Mouse (Mus musculus) layer of hippocampus, adult 8-10 months (tissue): ENCODE measurements around the gene Rapgef3. TPM values are rescaled to one million over a fixed set of nuclear protein-coding genes. Genes with fewer than 3 reads are reported as not detected.

ENCODE experiments used
- DNase-seq, 2 experiments: peaks; one replicate each; pipeline ENCODE4 v3.0.0; 2022; ENCODE audit warnings: low spot score in 2 of 2
- total RNA-seq, 4 experiments: library from RNA; stranded (reverse); gene quantifications; 2 replicates each; pipeline ENCODE4 v1.2.4; 2022

Gene Rapgef3
- total RNA-seq, 4 experiments from 2014 or later = 52.2 to 70.6 (median 55.7) TPM

GRCm38 (mm10) chr15:97773108-97773507, 5.3 kb upstream of the Rapgef3 start:
- no peak for DNase-seq

- DNase-seq = no peak
Measured at GRCm38 (mm10) chr15:97770280-97770679, 2.5 kb upstream of the Rapgef3 start.

GRCm38 (mm10) chr15:97768192-97768591, 420 bp upstream of the Rapgef3 start:
- DNase-seq = no peak

GRCm38 (mm10) chr15:97766594-97767279, 1.0 kb downstream of the Rapgef3 start:
- DNase-seq = no peak

- peak; percentile 56 to 69 for DNase-seq
Measured at GRCm38 (mm10) chr15:97766194-97766593, 1.6 kb downstream of the Rapgef3 start.

- DNase-seq = no peak
Measured at GRCm38 (mm10) chr15:97765090-97765794, 2.5 kb downstream of the Rapgef3 start.

GRCm38 (mm10) chr15:97764532-97764931, 3.2 kb downstream of the Rapgef3 start:
- DNase-seq = no peak

GRCm38 (mm10) chr15:97763256-97764049, 4.3 kb downstream of the Rapgef3 start:
- no peak for DNase-seq

GRCm38 (mm10) chr15:97762733-97763132, 5.0 kb downstream of the Rapgef3 start:
- no peak for DNase-seq

- DNase-seq = no peak
Measured at GRCm38 (mm10) chr15:97761438-97761837, 6.3 kb downstream of the Rapgef3 start.

- DNase-seq = no peak
Measured at GRCm38 (mm10) chr15:97760952-97761351, 6.8 kb downstream of the Rapgef3 start.

- DNase-seq = peak; percentile 67 to 78
Measured at GRCm38 (mm10) chr15:97760006-97760405, 7.8 kb downstream of the Rapgef3 start.

- DNase-seq = no peak
Measured at GRCm38 (mm10) chr15:97755361-97755760, 12.4 kb downstream of the Rapgef3 start.

- no peak for DNase-seq
Measured at GRCm38 (mm10) chr15:97754476-97754875, 13.3 kb downstream of the Rapgef3 start.

- DNase-seq = no peak
Measured at GRCm38 (mm10) chr15:97752491-97752890, 15.3 kb downstream of the Rapgef3 start.

- DNase-seq = no peak
Measured at GRCm38 (mm10) chr15:97751676-97752075, 16.1 kb downstream of the Rapgef3 start.

- DNase-seq = peak; percentile 86 to 87
Measured at GRCm38 (mm10) chr15:97750697-97751096, 17.1 kb downstream of the Rapgef3 start.

- DNase-seq = no peak
Measured at GRCm38 (mm10) chr15:97749841-97750240, 17.9 kb downstream of the Rapgef3 start.

GRCm38 (mm10) chr15:97749397-97749796, 18.4 kb downstream of the Rapgef3 start:
- DNase-seq = no peak

- DNase-seq = no peak
Measured at GRCm38 (mm10) chr15:97748964-97749363, 18.8 kb downstream of the Rapgef3 start.

GRCm38 (mm10) chr15:97748309-97748708, 19.5 kb downstream of the Rapgef3 start:
- no peak for DNase-seq

GRCm38 (mm10) chr15:97747486-97747885, 20.3 kb downstream of the Rapgef3 start:
- no peak for DNase-seq
